Mouse (Mus musculus) hindbrain, postnatal 0 days (tissue): ENCODE results near the gene Rfc4. TPM values are rescaled to one million over a fixed set of nuclear protein-coding genes. Genes with fewer than 3 reads are reported as not detected.

ENCODE experiments used
- ATAC-seq: fragments of 200-750 bp; cut with Nextera tagmentation; 2 replicates; pipeline ENCODE4 v1.8.0; 2017; ENCODE audit warnings: mild to moderate bottlenecking, moderate TSS enrichment, moderate library complexity
- DNase-seq: peaks from one replicate; pipeline ENCODE4 v3.0.0-alpha.2; 2015; ENCODE audit warnings: low spot score
- H3K27ac ChIP-seq: fragments of 300-500 bp; sonication (generic); 2 replicates; pipeline ENCODE4 v1.5.1; 2014; ENCODE audit warnings: mild to moderate bottlenecking
- H3K27me3 ChIP-seq: fragments of 300-500 bp; sonication (generic); 2 replicates; pipeline ENCODE4 v1.6.1; 2014; ENCODE audit warnings: low read length, mixed read lengths; ENCODE audit not compliant: insufficient read depth
- H3K36me3 ChIP-seq: fragments of 300-500 bp; sonication (generic); 2 replicates; pipeline ENCODE4 v1.6.1; 2014; ENCODE audit warnings: low read length, mixed read lengths; ENCODE audit not compliant: insufficient read depth
- H3K4me1 ChIP-seq: fragments of 300-500 bp; sonication (generic); 2 replicates; pipeline ENCODE4 v1.6.1; 2014; ENCODE audit warnings: antibody characterized with exemption, low read length, mixed read lengths; ENCODE audit not compliant: insufficient read depth
- H3K4me2 ChIP-seq: fragments of 300-500 bp; sonication (generic); 2 replicates; pipeline ENCODE4 v1.6.1; 2014; ENCODE audit warnings: low read depth, mild to moderate bottlenecking, low read length, moderate library complexity, mixed read lengths
- H3K4me3 ChIP-seq: fragments of 300-500 bp; sonication (generic); 2 replicates; pipeline ENCODE4 v1.5.1; 2014; ENCODE audit warnings: low read length
- H3K9ac ChIP-seq: fragments of 300-500 bp; sonication (generic); replicated peaks from 2 replicates; pipeline ENCODE4 v1.6.1; 2014; ENCODE audit warnings: mild to moderate bottlenecking, low read length, moderate library complexity, mixed read lengths
- H3K9me3 ChIP-seq: fragments of 300-500 bp; sonication (generic); 2 replicates; pipeline ENCODE4 v1.6.1; 2016; ENCODE audit warnings: low read length, mixed read lengths
- CTCF ChIP-seq: IDR thresholded peaks from 2 replicates; pipeline ENCODE4 v1.5.1; 2016; ENCODE audit warnings: antibody characterized with exemption, control low read depth, low read depth
- WGBS: fragments of 180-500 bp; shearing (Covaris S2); extraction: QIAGEN DNeasy Blood & Tissue Kit; methylation state at CpG from one replicate; pipeline ENCODE4 v1.1.7; 2014; 5-methylcytosine and 5-hydroxymethylcytosine counted together
- polyA plus RNA-seq: library from polyadenylated mRNA; unstranded; fragments of >200 nt; fragmentation: Nextera tagmentation; extraction: Ambion mirVana; gene quantifications from 2 replicates; pipeline ENCODE4 v1.2.1, GENCODE M21; 2015
- total RNA-seq: library from RNA; depleted of rRNA; stranded (reverse); fragments of >200 nt; gene quantifications from 2 replicates; pipeline ENCODE4 v1.2.3, GENCODE M21; 2014

The Rfc4 gene
- total and polyA plus RNA-seq, 2 experiments from 2014 or later = 22.1 to 31.6 TPM

DNA sequence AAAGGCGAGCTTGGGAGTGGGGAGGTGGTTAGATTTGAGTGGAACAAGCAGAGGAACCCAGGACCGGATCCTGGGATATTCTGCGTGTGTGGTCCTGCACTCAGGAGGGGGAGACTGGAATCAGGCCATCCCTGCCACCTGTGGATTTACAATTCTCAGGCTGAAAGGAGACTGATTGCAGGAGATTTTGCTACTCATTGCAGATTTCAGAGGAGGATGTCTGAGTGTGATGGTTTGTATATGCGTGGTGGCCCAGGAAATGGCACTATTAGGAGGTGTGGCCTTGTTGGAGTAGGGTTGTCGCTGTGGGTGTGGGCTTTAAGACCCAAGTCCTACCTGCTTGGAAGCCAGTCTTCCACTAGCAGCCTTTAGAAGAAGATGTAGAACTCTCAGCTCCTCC, 26.7 kb upstream of the Rfc4 start:
- Histone ChIP-seq H3K27ac (no peak overlapping the region), H3K9me3 (no peaks in the 10 kb centered on the region), H3K27me3 (no peaks in the 10 kb centered on the region), H3K36me3 (no peaks in the 10 kb centered on the region), H3K4me3 (no peak overlapping the region), H3K4me1 (no peaks in the 10 kb centered on the region), H3K4me2 (no peak overlapping the region), H3K9ac (no peak overlapping the region)
- 80% methylated on average over 5 of the region's 5 CpGs for WGBS
- ATAC-seq (no peak), DNase-seq (no peak)
- no peak for TF ChIP-seq CTCF

DNA sequence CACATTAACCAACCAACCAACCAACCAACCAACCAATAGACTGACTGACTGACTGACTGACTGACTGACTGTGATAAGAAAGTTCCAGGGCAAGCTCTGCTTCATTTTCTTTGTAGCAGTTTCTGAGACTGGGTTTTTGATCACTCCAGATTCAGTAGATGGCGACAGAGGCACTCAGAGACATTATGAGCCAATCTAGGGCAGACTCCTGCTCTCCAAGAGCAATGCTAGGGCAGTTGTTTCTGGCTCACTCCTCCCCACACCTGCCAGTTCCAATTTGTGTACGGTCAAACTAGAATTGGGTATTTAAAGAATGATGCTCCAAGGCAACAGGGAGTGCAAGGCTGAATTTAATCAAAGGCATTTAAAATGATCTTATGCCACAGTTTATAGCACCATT, 23.9 kb upstream of the Rfc4 start:
- Histone ChIP-seq H3K4me2 (no peak overlapping the region), H3K9me3 (no peaks in the 10 kb centered on the region), H3K36me3 (no peaks in the 10 kb centered on the region), H3K27ac (no peak overlapping the region), H3K4me1 (no peaks in the 10 kb centered on the region), H3K27me3 (no peaks in the 10 kb centered on the region), H3K4me3 (no peak overlapping the region), H3K9ac (no peak overlapping the region)
- no peak for ATAC-seq
- peak; percentile 76 for DNase-seq
- WGBS = 15% methylated on average over 2 of the region's 2 CpGs
- TF ChIP-seq CTCF = peak; percentile 74

DNA sequence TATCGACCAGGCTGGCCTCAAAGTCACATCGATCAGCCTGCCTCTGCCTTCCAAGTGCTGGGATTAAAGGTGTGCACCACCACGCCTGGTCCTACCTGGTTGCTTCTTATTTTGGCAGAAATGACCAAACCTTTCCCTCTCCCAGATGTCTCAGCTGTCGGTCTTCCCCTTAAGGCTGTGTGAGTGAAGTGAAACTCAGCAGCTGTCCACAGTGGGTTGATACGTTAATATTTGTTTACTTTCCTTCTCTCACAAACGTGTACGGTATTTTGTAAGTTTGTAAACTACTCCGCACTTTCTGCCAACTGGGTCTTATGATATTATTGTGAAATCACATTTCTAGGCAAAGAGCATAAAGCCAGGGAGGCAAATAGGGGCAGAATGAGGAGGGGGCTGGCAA, 21.9 kb upstream of the Rfc4 start:
- no peak for TF ChIP-seq CTCF
- Histone ChIP-seq H3K27me3 (no peaks in the 10 kb centered on the region), H3K9me3 (no peaks in the 10 kb centered on the region), H3K27ac (no peak overlapping the region), H3K36me3 (no peaks in the 10 kb centered on the region), H3K9ac (no peak overlapping the region), H3K4me2 (no peak overlapping the region), H3K4me1 (no peaks in the 10 kb centered on the region), H3K4me3 (no peak overlapping the region)
- 90% methylated on average over 8 of the region's 8 CpGs for WGBS
- DNase-seq (no peak), ATAC-seq (no peak)

DNA sequence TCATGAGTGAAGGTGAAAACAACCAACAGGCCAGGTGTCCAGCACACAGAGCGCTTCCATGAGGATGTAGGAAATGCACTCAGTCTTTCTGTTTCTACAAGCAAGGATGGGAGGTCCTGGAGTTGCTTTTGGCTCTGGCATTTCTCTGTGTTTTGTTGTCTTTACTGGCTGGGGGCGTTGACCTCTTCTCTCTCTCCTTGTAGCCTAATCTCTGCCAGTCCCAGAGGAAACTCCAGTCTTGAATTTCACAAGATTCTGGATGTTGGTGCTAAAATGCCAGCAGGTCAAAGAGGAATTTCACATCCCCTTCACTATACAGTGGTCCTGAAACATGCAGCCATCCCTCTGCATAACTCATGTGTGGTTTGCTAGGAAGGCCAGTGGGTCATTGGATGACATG, 21.4 kb upstream of the Rfc4 start:
- H3K4me3 ChIP-seq = no peak overlapping the region
- no peaks in the 10 kb centered on the region for H3K36me3 ChIP-seq
- H3K4me2 ChIP-seq = no peak overlapping the region
- H3K4me1 ChIP-seq = no peaks in the 10 kb centered on the region
- no peaks in the 10 kb centered on the region for H3K27me3 ChIP-seq
- WGBS = 83% methylated on average over 2 of the region's 2 CpGs
- ATAC-seq (no peak), DNase-seq (no peak)
- no peak overlapping the region for H3K27ac ChIP-seq
- H3K9ac ChIP-seq = no peak overlapping the region
- no peaks in the 10 kb centered on the region for H3K9me3 ChIP-seq
- no peak for TF ChIP-seq CTCF

DNA sequence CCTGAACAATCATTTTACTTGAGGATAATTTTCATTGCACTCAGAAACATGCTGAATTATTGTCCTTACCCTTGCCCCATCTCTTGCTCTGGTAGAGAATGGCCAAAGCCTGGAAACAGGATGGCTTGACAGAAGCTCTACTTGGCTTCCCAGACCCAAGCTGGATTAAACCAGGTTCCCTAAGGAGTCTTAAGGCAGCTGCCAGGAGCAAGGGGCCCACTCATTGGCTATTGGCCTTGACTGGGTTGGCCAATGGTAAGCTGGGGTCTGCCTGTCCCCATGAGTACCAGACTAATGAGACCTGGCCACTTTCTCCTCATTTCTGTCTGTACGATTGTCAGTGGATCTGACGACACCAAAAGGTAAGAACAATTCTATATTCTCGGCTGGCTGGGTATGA, 18.7 kb upstream of the Rfc4 start, which contains the start of gene Adipoq:
Gene Adipoq (plus strand): TSS at position 257 of the 400 bp plus-strand sequence.
- no peak for TF ChIP-seq CTCF
- no peaks in the 10 kb centered on the region for H3K9me3 ChIP-seq
- no peak within 1 kb of the TSS for H3K4me2 ChIP-seq
- no peaks in the 10 kb centered on the region for H3K36me3 ChIP-seq
- H3K27me3 ChIP-seq = no peaks in the 10 kb centered on the region
- H3K4me3 ChIP-seq = no peak within 1 kb of the TSS
- no peak within 1 kb of the TSS for H3K9ac ChIP-seq
- no peak for DNase-seq
- 91% methylated on average over 3 of the region's 3 CpGs for WGBS
- H3K4me1 ChIP-seq = no peaks in the 10 kb centered on the region
- no peak within 1 kb of the TSS for H3K27ac ChIP-seq
- ATAC-seq = no peak

DNA sequence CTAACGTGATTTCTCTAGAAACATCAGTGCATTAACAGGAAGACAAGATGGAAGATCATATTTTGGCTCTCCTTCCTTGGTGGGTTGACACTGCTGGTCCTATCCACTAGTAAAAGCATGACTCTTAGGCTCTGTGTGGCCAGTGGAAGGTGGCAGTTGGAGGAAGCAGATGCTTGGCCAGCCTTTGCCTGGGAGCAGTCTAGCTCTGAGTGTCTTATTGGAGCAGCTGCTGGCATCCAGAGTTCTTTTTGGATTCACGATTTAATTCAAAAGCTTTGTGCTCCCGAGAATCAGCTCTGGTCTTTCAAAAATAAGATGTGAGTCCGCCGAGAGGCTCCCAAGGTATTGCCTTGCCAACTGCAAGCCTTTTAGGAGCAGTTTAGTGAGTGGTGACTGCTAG, 17.7 kb upstream of the Rfc4 start:
- 65% methylated on average over 5 of the region's 5 CpGs for WGBS

DNA sequence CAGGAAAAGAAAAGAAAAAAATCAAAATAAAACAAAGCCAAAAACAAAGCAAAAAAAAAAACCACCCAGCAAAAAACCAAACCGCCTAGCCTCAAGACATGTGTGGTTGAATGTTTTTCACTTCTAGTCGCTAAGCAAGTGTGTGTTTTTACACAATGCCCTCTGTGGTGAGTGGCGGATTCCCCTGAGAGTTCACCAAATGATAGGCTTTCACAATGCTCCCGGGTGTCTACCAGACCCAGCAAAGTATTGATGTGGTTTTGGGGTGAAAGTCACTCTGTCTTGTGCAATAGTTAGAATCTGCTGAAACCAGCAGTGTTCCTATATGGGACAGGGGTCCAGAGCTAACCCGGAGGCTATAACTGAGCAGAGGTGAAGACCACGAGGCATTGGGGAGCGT, 16.8 kb upstream of the Rfc4 start:
- 84% methylated on average over 7 of the region's 7 CpGs for WGBS
- no peak for TF ChIP-seq CTCF
- ATAC-seq (no peak), DNase-seq (no peak)
- Histone ChIP-seq H3K4me3 (no peak overlapping the region), H3K4me2 (no peak overlapping the region), H3K27ac (no peak overlapping the region), H3K9ac (no peak overlapping the region), H3K27me3 (no peaks in the 10 kb centered on the region), H3K9me3 (no peaks in the 10 kb centered on the region), H3K36me3 (no peaks in the 10 kb centered on the region), H3K4me1 (no peaks in the 10 kb centered on the region)

More for the DNA sequence above, 17.7 kb upstream of the Rfc4 start:
- no peak overlapping the region for H3K4me3 ChIP-seq
- no peak for TF ChIP-seq CTCF
- H3K4me1 ChIP-seq = no peaks in the 10 kb centered on the region
- no peak for ATAC-seq
- H3K9me3 ChIP-seq = no peaks in the 10 kb centered on the region
- H3K27ac ChIP-seq = no peak overlapping the region
- no peak for DNase-seq
- no peaks in the 10 kb centered on the region for H3K36me3 ChIP-seq
- H3K27me3 ChIP-seq = no peaks in the 10 kb centered on the region
- H3K4me2 ChIP-seq = no peak overlapping the region
- no peak overlapping the region for H3K9ac ChIP-seq
